Mouse (Mus musculus): Measurements from ENCODE around the gene Stau1.

The Stau1 gene

GRCm38 (mm10) chr2:166906523-166907182 is 89.4 kb downstream of the Stau1 start:
- DNase-seq = no peak

DNA sequence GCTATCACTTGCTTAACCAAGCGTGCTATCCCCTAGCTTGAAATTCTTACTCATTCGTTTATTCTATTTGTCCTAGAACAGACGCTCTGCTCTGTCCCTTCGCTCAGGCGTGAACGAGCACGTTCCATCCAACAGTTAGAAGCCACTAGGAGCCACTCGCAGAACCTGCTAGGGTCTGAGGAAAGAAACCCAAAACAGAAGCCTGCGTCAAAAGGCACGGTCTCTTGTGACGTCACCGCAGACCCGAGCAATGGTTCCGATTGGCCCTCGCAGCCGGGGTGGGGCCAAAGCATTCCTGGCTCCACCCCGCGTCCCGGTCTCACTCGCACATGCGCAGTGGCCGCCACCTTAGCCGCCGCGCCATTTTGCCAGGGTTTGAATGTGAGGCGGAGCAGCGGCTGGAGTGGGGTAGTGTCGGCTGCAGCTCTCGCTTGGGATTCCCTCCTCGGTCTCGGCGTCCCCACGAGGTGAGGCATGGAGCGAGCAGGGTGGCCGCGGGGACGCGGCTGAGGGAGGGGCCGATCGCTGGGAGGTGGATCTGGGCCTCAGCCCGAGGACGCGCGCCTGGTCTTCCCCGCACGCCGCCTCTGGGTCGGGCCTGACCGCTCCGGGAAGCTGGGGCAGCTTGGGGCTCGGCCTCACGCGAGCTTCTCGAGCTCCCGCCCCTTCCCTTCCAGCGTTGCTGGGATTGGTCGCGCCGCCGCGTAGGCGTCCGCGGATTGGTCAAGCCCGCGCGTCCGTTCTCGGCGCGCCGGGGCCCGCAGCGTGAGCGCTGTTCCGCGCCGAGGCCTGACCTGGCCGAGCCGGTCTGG is 90.2 kb downstream of the Stau1 start, which contains the start of gene Cse1l:
TSS of gene Cse1l (plus strand) at position 330 of the 812 bp plus-strand sequence.
- DNase-seq = peak; percentile 98 to 99

- no peak for DNase-seq
These were observed 92.3 kb downstream of the Stau1 start for GRCm38 (mm10) chr2:166903719-166904282.

DNA sequence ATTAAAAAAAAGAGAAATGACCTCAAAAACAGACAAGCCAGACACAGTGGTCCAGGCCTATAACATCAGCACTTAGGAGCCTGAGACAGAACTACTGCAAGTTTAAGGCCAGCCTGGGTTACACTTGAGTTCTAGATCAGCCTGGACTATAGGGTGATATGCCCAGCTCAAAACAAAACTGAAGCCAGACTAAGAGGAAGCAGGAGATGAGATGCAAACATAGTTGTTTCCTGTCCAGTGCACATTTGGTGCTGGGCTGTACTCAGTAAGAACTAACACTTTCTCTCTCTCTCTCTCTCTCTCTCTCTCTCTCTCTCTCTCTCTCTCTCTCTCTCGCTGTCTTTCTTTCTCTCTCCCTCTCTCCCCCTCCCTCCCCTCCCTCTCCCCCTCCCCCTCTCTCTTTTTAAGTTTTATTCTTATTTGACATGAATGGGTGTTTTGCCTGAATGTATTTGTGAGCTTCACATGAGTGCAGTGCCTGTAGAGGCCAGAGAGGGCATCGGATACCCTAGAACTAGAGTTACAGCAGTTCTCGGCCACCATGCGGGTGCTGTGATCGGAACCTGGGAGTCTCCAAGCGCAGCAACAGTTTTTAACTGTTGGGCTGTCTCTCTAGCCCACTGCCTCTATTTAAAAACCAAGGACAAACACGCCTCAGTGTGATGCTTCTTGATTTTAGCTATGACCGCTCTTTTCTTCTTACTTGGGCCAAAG is 95.2 kb downstream of the Stau1 start:
- no peak for DNase-seq

- no peak for DNase-seq
These were observed 96.4 kb downstream of the Stau1 start for GRCm38 (mm10) chr2:166899746-166900145.

GRCm38 (mm10) chr2:166899161-166899560 is 96.9 kb downstream of the Stau1 start:
- DNase-seq = no peak

Data from cerebellum, postnatal 36 days (tissue).